Mouse (Mus musculus): Measurements from ENCODE around the gene Rab40c. TPM values are rescaled to one million over a fixed set of nuclear protein-coding genes. Genes with fewer than 3 reads are reported as not detected.

Gene Rab40c
- polyA plus RNA-seq, 1 experiment from 2014 or later: 19.3 TPM

DNA sequence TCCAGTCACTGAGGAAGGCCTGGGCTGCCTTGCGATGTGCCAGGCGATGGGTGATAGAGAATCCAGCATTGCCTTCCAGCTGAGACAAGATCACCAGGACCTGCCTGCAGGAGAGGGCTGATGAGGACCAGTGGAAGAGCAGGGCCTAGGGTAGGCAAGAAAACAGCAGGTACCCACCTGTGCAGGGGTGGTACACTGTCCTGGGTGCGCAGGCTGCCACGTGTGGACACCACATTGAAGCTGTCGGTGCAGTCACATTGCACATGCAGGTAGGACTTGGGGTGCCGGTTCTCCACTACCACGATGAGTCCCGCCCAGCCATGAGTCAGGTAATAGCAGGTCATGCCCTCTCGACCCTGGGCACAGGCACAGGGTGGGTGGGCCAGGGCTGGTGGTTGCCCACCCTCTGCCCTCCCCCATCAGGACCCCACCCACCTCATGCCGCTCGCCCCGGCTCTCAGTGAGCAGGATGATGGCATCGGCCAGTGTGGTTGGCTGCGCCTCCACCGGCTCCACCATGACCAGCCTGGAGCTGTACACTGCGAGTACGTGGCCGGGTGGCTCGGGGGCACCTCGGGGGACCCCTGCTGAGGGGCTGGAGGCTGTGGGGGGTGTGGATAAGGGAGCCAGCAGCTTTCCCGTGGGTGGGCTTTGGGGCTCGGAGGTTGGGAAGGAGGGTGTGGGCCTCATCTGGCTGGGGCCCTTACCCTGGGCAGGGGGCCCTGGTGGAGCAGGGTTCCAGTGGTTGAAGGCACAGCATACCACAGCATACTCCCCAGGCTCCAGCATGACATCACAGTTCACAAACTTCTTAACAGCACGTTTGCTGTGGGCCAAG, 40.3 kb upstream of the Rab40c start:
- DNase-seq (ENCODE audit: low spot score) (no peak), ATAC-seq (no peak)
- Histone ChIP-seq H3K4me3 (ENCODE audit: low read depth, low read length) (no peak overlapping the region), H3K27me3 (replicated peaks; ENCODE audit: insufficient read depth, low read length) (no peaks in the 10 kb centered on the region), H3K27ac (ENCODE audit: low read length) (no peak overlapping the region), H3K9ac (replicated peaks; ENCODE audit: low read depth) (no peak overlapping the region), H3K36me3 (ENCODE audit: insufficient read depth, low read length) (no peaks in the 10 kb centered on the region; the same call in 1 of the 2 replicates), H3K9me3 (ENCODE audit: low read length) (no peaks in the 10 kb centered on the region), H3K4me1 (ENCODE audit: insufficient read depth, low read depth, low read length) (no peaks in the 10 kb centered on the region), H3K4me2 (replicated peaks; ENCODE audit: low read depth, low read length) (no peak overlapping the region)
- TF ChIP-seq EP300 (IDR thresholded peaks at IDR 0.05) (no peak), CTCF (IDR thresholded peaks at IDR 0.05) (no peak)
- 88% methylated on average over 21 of the region's 23 CpGs for WGBS

DNA sequence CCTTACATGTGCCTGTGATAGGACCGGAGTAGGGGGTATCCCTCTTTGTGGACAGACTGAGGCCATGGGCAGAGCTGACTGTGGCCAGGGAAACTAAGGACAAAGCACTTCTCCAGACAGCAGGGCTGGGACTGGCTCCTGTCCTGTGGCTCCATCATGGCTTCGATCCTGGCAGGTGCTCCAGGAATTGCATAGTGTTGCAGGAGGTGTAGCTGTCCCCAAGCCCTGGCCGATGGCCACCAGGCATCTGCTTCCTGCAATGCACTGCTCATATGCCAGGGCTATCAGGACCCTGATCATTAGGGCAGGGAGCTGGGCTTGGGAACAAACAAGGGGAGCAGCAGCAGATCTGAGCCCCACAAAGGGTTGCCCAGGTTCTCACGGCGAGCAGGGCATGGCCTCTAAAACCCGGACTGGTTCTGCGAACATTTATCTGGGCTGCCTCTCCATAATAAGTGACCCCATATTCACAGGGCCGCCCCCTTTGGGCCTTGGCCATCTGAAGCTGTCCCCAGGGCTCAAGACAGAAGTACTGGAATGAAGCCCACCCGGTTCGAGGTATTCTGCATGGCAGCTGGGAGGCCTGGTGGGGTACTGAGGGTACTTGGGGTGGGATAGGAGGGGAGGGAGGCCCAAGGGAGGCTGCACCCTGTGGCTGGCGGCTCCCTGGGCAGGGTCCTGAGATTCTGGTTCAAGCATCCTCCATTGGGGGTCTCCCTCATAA, 39.4 kb upstream of the Rab40c start:
- Histone ChIP-seq H3K4me2 (replicated peaks; ENCODE audit: low read depth, low read length) (no peak overlapping the region), H3K27ac (ENCODE audit: low read length) (no peak overlapping the region), H3K4me3 (ENCODE audit: low read depth, low read length) (no peak overlapping the region), H3K27me3 (replicated peaks; ENCODE audit: insufficient read depth, low read length) (no peaks in the 10 kb centered on the region), H3K36me3 (ENCODE audit: insufficient read depth, low read length) (no peaks in the 10 kb centered on the region; the same call in 1 of the 2 replicates), H3K9ac (replicated peaks; ENCODE audit: low read depth) (no peak overlapping the region), H3K4me1 (ENCODE audit: insufficient read depth, low read depth, low read length) (no peaks in the 10 kb centered on the region), H3K9me3 (ENCODE audit: low read length) (no peaks in the 10 kb centered on the region)
- DNase-seq (ENCODE audit: low spot score): no peak
- 90% methylated on average over 11 of the region's 11 CpGs for WGBS
- TF ChIP-seq EP300 (IDR thresholded peaks at IDR 0.05) (no peak), CTCF (IDR thresholded peaks at IDR 0.05) (no peak)
- no peak for ATAC-seq

- H3K9me3 ChIP-seq (ENCODE audit: low read length): no peaks in the 10 kb centered on the region
- no peak overlapping the region for H3K27ac ChIP-seq (ENCODE audit: low read length)
- no peak overlapping the region for H3K9ac ChIP-seq (replicated peaks; ENCODE audit: low read depth)
- ATAC-seq (no peak), DNase-seq (ENCODE audit: low spot score) (no peak)
- no peaks in the 10 kb centered on the region for H3K4me1 ChIP-seq (ENCODE audit: insufficient read depth, low read depth, low read length)
- no peak overlapping the region for H3K4me3 ChIP-seq (ENCODE audit: low read depth, low read length)
- 87% methylated on average over 14 of the region's 14 CpGs for WGBS
- TF ChIP-seq CTCF (IDR thresholded peaks at IDR 0.05): no peak
- no peak for TF ChIP-seq EP300 (IDR thresholded peaks at IDR 0.05)
- H3K4me2 ChIP-seq (replicated peaks; ENCODE audit: low read depth, low read length): no peak overlapping the region
- no peaks in the 10 kb centered on the region; the same call in 1 of the 2 replicates for H3K36me3 ChIP-seq (ENCODE audit: insufficient read depth, low read length)
- H3K27me3 ChIP-seq (replicated peaks; ENCODE audit: insufficient read depth, low read length): 0 out of 2 replicates have a peak, but pooled peaks cover 3% of the 10 kb centered on the region
These were observed 38.1 kb upstream of the Rab40c start for GRCm38 (mm10) chr17:25957586-25958051.

GRCm38 (mm10) chr17:25956631-25957030, 37.1 kb upstream of the Rab40c start:
- Histone ChIP-seq H3K4me1 (ENCODE audit: insufficient read depth, low read depth, low read length) (no peaks in the 10 kb centered on the region), H3K36me3 (ENCODE audit: insufficient read depth, low read length) (no peaks in the 10 kb centered on the region; the same call in 1 of the 2 replicates), H3K9me3 (ENCODE audit: low read length) (no peaks in the 10 kb centered on the region), H3K9ac (replicated peaks; ENCODE audit: low read depth) (no peak overlapping the region), H3K4me2 (replicated peaks; ENCODE audit: low read depth, low read length) (no peak overlapping the region), H3K4me3 (ENCODE audit: low read depth, low read length) (no peak overlapping the region), H3K27ac (ENCODE audit: low read length) (no peak overlapping the region), H3K27me3 (replicated peaks; ENCODE audit: insufficient read depth, low read length) (peaks cover 11% of the 10 kb centered on the region; the same call in 1 of the 2 replicates)
- 78% methylated on average over 7 of the region's 7 CpGs for WGBS
- no peak for TF ChIP-seq CTCF (IDR thresholded peaks at IDR 0.05)
- TF ChIP-seq EP300 (IDR thresholded peaks at IDR 0.05): no peak
- no peak for ATAC-seq
- no peak for DNase-seq (ENCODE audit: low spot score)

DNA sequence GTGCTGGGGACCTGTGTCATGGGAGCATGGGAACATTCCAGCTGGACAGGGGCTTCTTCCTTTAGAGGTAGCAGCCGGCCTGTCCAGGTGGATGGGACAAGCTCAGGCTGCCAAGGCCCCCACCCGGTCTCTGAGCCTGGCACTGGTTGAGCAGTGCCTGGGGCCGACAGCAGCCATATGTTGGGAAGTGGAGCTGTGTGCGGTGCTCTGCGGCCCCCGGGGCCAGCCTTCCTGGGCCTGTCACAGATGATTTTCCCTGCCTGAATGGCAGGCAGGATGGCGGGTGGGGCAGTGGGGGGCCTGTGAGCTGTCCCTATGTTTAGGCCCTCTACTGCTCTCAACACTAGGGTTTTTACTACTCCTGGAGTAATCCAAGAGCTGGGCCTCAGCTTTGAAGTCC, 36.7 kb upstream of the Rab40c start:
- H3K9ac ChIP-seq (replicated peaks; ENCODE audit: low read depth): no peak overlapping the region
- WGBS: 72% methylated on average over 7 of the region's 7 CpGs
- no peaks in the 10 kb centered on the region for H3K9me3 ChIP-seq (ENCODE audit: low read length)
- no peak overlapping the region for H3K4me3 ChIP-seq (ENCODE audit: low read depth, low read length)
- TF ChIP-seq EP300 (IDR thresholded peaks at IDR 0.05): no peak
- TF ChIP-seq CTCF (IDR thresholded peaks at IDR 0.05): no peak
- H3K4me1 ChIP-seq (ENCODE audit: insufficient read depth, low read depth, low read length): peaks cover 2% of the 10 kb centered on the region; the same call in 1 of the 2 replicates
- no peaks in the 10 kb centered on the region; the same call in 1 of the 2 replicates for H3K36me3 ChIP-seq (ENCODE audit: insufficient read depth, low read length)
- H3K27ac ChIP-seq (ENCODE audit: low read length): no peak overlapping the region
- no peak for DNase-seq (ENCODE audit: low spot score)
- H3K4me2 ChIP-seq (replicated peaks; ENCODE audit: low read depth, low read length): no peak overlapping the region
- H3K27me3 ChIP-seq (replicated peaks; ENCODE audit: insufficient read depth, low read length): peaks cover 11% of the 10 kb centered on the region; the same call in 1 of the 2 replicates
- no peak for ATAC-seq

DNA sequence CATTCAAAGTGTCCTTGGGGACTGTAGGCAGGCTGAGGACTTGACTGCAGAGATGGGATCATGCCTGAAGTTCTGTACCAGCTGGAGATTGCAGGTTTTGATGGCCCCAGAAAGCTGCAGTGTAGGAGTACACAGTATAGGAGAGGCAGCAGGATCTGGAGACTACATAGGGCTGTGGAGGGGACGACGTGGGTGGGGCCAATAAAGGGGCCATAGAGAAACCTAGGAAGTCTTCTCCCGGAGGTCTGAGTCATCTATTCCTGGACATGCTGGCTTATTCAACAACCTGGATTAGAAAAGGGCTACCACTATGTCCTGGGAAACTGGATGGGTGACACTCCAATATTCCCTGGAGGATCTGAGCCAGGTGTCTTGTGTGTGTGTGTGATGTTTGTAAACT, 36.2 kb upstream of the Rab40c start:
- Histone ChIP-seq H3K9ac (replicated peaks; ENCODE audit: low read depth) (no peak overlapping the region), H3K36me3 (ENCODE audit: insufficient read depth, low read length) (no peaks in the 10 kb centered on the region; the same call in 1 of the 2 replicates), H3K27ac (ENCODE audit: low read length) (no peak overlapping the region), H3K4me2 (replicated peaks; ENCODE audit: low read depth, low read length) (no peak overlapping the region), H3K9me3 (ENCODE audit: low read length) (no peaks in the 10 kb centered on the region), H3K4me1 (ENCODE audit: insufficient read depth, low read depth, low read length) (peaks cover 2% of the 10 kb centered on the region; the same call in 1 of the 2 replicates), H3K27me3 (replicated peaks; ENCODE audit: insufficient read depth, low read length) (peaks cover 12% of the 10 kb centered on the region; the same call in 1 of the 2 replicates), H3K4me3 (ENCODE audit: low read depth, low read length) (no peak overlapping the region)
- ATAC-seq (no peak), DNase-seq (ENCODE audit: low spot score) (no peak)
- WGBS: 47% methylated on average over 3 of the region's 3 CpGs
- no peak for TF ChIP-seq CTCF (IDR thresholded peaks at IDR 0.05)
- no peak for TF ChIP-seq EP300 (IDR thresholded peaks at IDR 0.05)

All from lung, postnatal 0 days (tissue).